Mouse (Mus musculus): ENCODE results near the gene Mecp2. TPM values are rescaled to one million over a fixed set of nuclear protein-coding genes. Genes with fewer than 3 reads are reported as not detected.

Mecp2 gene
- polyA plus RNA-seq, 1 experiment from 2014 or later = 7.9 TPM

DNA sequence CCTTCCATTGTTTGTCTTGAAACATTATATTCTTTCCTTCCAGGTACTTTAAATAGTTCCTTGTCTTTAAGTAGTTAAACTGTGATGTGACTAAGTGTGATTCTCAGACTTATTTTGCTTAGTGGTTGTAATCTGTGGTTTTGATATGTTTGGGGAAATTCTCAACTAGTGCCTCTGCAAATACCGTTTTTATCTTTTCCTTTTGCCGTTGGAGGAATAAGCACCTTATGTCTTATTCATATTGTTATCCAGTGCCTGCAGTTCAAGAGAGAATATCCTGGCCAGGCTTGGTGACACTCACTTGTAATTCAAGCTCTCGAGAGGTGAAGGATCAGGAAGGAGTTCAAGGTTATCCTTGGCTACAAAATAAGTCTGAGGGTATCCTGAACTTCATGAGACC is 134.1 kb downstream of the Mecp2 start:
- no peak for ATAC-seq
- no peak overlapping the region for H3K27ac ChIP-seq (ENCODE audit: low read depth, low read length)
- no peaks in the 10 kb centered on the region for H3K9me3 ChIP-seq (ENCODE audit: control insufficient read depth)
- no peaks in the 10 kb centered on the region for H3K4me1 ChIP-seq (replicated peaks; ENCODE audit: control insufficient read depth, insufficient read depth, low read length)
- no peak overlapping the region for H3K4me3 ChIP-seq (ENCODE audit: low read depth, low read length)
- no peaks in the 10 kb centered on the region for H3K36me3 ChIP-seq (ENCODE audit: control insufficient read depth, insufficient read depth)
- H3K9ac ChIP-seq (ENCODE audit: low read depth, low read length) = no peak overlapping the region
- no peak overlapping the region for H3K4me2 ChIP-seq (replicated peaks; ENCODE audit: low read depth)
- no peak for TF ChIP-seq CTCF (IDR thresholded peaks at IDR 0.05; ENCODE audit: low read depth)
- 75% methylated on average over 3 of the region's 3 CpGs for WGBS
- no peaks in the 10 kb centered on the region for H3K27me3 ChIP-seq (replicated peaks; ENCODE audit: control insufficient read depth, insufficient read depth, low read length)

DNA sequence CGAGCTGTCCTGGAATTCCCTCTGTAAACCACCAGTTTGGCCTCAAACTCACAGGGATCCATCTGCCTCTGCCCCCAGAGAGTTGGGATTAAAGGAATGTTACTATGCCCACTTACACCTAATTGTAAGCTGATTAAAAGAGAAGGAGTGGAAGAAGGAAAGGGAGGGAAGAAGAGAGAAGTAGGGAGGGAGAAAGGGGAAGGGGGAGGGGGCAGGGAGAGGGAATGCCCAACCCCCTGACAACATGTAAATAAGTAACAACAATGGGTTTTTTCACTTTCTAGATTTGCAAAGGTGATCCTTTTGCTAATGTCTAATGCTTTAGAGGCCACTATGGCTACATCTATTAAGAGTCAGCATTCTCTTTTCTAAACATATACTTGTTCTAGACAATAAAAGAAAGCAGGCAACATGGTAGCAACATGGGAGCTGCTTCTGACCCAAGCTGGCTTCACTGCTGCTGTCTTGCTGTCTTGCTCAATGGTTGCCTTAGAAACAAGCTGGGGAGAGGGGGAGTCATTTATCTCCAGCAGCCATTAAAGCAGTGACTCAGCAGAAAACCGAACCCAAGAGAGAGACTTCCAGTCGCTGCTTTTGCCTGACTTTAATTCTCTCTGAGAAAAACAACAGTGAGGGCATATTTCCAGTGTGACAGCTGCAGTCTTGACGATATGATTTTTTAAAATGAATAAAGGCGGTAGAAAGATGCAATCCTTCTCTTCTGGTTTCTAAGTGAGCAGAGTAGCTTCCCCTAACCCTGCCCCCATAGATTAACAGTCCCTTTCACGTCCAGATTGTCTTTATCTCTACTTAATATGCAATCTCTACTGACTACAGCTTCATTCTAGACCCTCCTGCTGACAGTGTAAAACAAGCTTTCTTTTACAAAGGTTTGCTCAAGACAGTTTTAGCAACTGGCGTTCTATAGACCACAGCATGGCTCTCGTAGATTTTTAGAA is 136.0 kb downstream of the Mecp2 start:
- 29% methylated on average over 8 of the region's 8 CpGs for WGBS
- no peak for TF ChIP-seq CTCF (IDR thresholded peaks at IDR 0.05; ENCODE audit: low read depth)
- Histone ChIP-seq H3K4me2 (replicated peaks; ENCODE audit: low read depth) (no peak overlapping the region), H3K27me3 (replicated peaks; ENCODE audit: control insufficient read depth, insufficient read depth, low read length) (no peaks in the 10 kb centered on the region), H3K4me3 (ENCODE audit: low read depth, low read length) (no peak overlapping the region), H3K9me3 (ENCODE audit: control insufficient read depth) (no peaks in the 10 kb centered on the region), H3K9ac (ENCODE audit: low read depth, low read length) (no peak overlapping the region), H3K36me3 (ENCODE audit: control insufficient read depth, insufficient read depth) (no peaks in the 10 kb centered on the region), H3K4me1 (replicated peaks; ENCODE audit: control insufficient read depth, insufficient read depth, low read length) (no peaks in the 10 kb centered on the region), H3K27ac (ENCODE audit: low read depth, low read length) (no peak overlapping the region)
- ATAC-seq = no peak

DNA sequence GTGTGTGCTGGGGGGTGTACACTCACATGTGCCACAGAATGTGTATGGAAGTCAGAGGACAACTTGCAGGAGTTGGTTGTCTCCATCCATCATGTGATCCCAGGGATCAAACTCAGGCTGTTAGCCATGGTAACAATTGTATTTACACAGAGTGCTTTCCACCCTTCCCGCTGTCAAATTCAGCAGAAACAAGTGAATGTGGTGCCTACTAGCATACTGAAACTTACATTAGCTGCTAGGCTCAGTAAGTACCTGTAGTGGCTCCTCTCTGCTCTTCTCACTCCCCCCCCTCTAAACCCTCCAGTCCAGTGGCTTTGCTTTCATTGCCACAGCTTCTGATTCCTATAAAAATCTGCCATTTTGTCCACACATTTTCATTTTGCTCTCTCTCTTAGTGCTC is 157.4 kb downstream of the Mecp2 start:
- Histone ChIP-seq H3K36me3 (ENCODE audit: control insufficient read depth, insufficient read depth) (no peaks in the 10 kb centered on the region), H3K4me2 (replicated peaks; ENCODE audit: low read depth) (no peak overlapping the region), H3K9ac (ENCODE audit: low read depth, low read length) (no peak overlapping the region), H3K27ac (ENCODE audit: low read depth, low read length) (no peak overlapping the region), H3K9me3 (ENCODE audit: control insufficient read depth) (no peaks in the 10 kb centered on the region), H3K4me1 (replicated peaks; ENCODE audit: control insufficient read depth, insufficient read depth, low read length) (no peaks in the 10 kb centered on the region), H3K27me3 (replicated peaks; ENCODE audit: control insufficient read depth, insufficient read depth, low read length) (no peaks in the 10 kb centered on the region), H3K4me3 (ENCODE audit: low read depth, low read length) (no peak overlapping the region)
- ATAC-seq = no peak
- no peak for TF ChIP-seq CTCF (IDR thresholded peaks at IDR 0.05; ENCODE audit: low read depth)
- WGBS = 50% methylated on average over 1 of the region's 1 CpGs

MicroRNAs encoded within 50 kb of the gene (microRNA counts, 519-probe panel; counts per million panel counts)
- microRNA mmu-miR-718 = not detected

Small RNA genes lying within 50 kb of the gene (microRNA-seq; reads per million reads assigned to microRNA genes)
- gene Mir5132 (1.4 reads per million), gene Mir718 (not detected)

Other genes starting within 250 kb of the Mecp2 start
- gene Avpr2, start 243.3 kb downstream of the Mecp2 start, polyA plus RNA-seq (2015; fragmentation: Nextera tagmentation; extraction: Ambion mirVana) = 0.12 TPM in 1 of 2 replicates, not detected in the other
- gene L1cam, start 239.3 kb downstream of the Mecp2 start, polyA plus RNA-seq (2015; fragmentation: Nextera tagmentation; extraction: Ambion mirVana) = 3.1 and 3.2 TPM in 2 replicates
- 2.5 and 2.7 TPM in 2 replicates for gene Arhgap4, start 213.5 kb downstream of the Mecp2 start, polyA plus RNA-seq (2015; fragmentation: Nextera tagmentation; extraction: Ambion mirVana)
- gene Naa10, start 213.4 kb downstream of the Mecp2 start, polyA plus RNA-seq (2015; fragmentation: Nextera tagmentation; extraction: Ambion mirVana) = 76.6 and 76.7 TPM in 2 replicates
- 788 and 922 TPM in 2 replicates for gene Renbp, start 204.5 kb downstream of the Mecp2 start, polyA plus RNA-seq (2015; fragmentation: Nextera tagmentation; extraction: Ambion mirVana)
- 19.0 and 22.6 TPM in 2 replicates for gene Hcfc1, start 169.0 kb downstream of the Mecp2 start, polyA plus RNA-seq (2015; fragmentation: Nextera tagmentation; extraction: Ambion mirVana)
- 21.6 and 22.7 TPM in 2 replicates for gene Irak1, start 111.4 kb downstream of the Mecp2 start, polyA plus RNA-seq (2015; fragmentation: Nextera tagmentation; extraction: Ambion mirVana)
- gene Opn1mw, start 7.9 kb downstream of the Mecp2 start, polyA plus RNA-seq (2015; fragmentation: Nextera tagmentation; extraction: Ambion mirVana) = not detected in 2 replicates
- gene Tex28, start 32.5 kb upstream of the Mecp2 start, polyA plus RNA-seq (2015; fragmentation: Nextera tagmentation; extraction: Ambion mirVana) = not detected in 2 replicates
- gene Tktl1, start 41.9 kb upstream of the Mecp2 start, polyA plus RNA-seq (2015; fragmentation: Nextera tagmentation; extraction: Ambion mirVana) = not detected in 2 replicates
- gene Flna, start 114.5 kb upstream of the Mecp2 start, polyA plus RNA-seq (2015; fragmentation: Nextera tagmentation; extraction: Ambion mirVana) = 155 and 170 TPM in 2 replicates
- gene Emd, start 119.3 kb upstream of the Mecp2 start, polyA plus RNA-seq (2015; fragmentation: Nextera tagmentation; extraction: Ambion mirVana) = 13.8 and 14.6 TPM in 2 replicates
- gene Rpl10, start 135.4 kb upstream of the Mecp2 start, polyA plus RNA-seq (2015; fragmentation: Nextera tagmentation; extraction: Ambion mirVana) = 485 and 521 TPM in 2 replicates
- 64.0 and 64.8 TPM in 2 replicates for gene Taz, start 146.5 kb upstream of the Mecp2 start, polyA plus RNA-seq (2015; fragmentation: Nextera tagmentation; extraction: Ambion mirVana)
- 24.7 and 26.2 TPM in 2 replicates for gene Dnase1l1, start 147.0 kb upstream of the Mecp2 start, polyA plus RNA-seq (2015; fragmentation: Nextera tagmentation; extraction: Ambion mirVana)
- gene Atp6ap1, start 161.7 kb upstream of the Mecp2 start, polyA plus RNA-seq (2015; fragmentation: Nextera tagmentation; extraction: Ambion mirVana) = 111 and 115 TPM in 2 replicates
- 63.9 and 72.4 TPM in 2 replicates for gene Gdi1, start 169.6 kb upstream of the Mecp2 start, polyA plus RNA-seq (2015; fragmentation: Nextera tagmentation; extraction: Ambion mirVana)
- gene Fam50a, start 177.7 kb upstream of the Mecp2 start, polyA plus RNA-seq (2015; fragmentation: Nextera tagmentation; extraction: Ambion mirVana) = 35.6 and 42.9 TPM in 2 replicates
- gene Plxna3, start 193.7 kb upstream of the Mecp2 start, polyA plus RNA-seq (2015; fragmentation: Nextera tagmentation; extraction: Ambion mirVana) = 0.93 and 1.3 TPM in 2 replicates
- gene Lage3, start 218.3 kb upstream of the Mecp2 start, polyA plus RNA-seq (2015; fragmentation: Nextera tagmentation; extraction: Ambion mirVana) = 58.3 and 62.2 TPM in 2 replicates
- 77.4 and 78.1 TPM in 2 replicates for gene Ubl4a, start 237.9 kb upstream of the Mecp2 start, polyA plus RNA-seq (2015; fragmentation: Nextera tagmentation; extraction: Ambion mirVana)
- gene Slc10a3, start 238.0 kb upstream of the Mecp2 start, polyA plus RNA-seq (2015; fragmentation: Nextera tagmentation; extraction: Ambion mirVana) = 16.9 and 18.3 TPM in 2 replicates

All from intestine, postnatal 0 days (tissue).